Mouse (Mus musculus): ENCODE results near the gene Idh2.

DNA sequence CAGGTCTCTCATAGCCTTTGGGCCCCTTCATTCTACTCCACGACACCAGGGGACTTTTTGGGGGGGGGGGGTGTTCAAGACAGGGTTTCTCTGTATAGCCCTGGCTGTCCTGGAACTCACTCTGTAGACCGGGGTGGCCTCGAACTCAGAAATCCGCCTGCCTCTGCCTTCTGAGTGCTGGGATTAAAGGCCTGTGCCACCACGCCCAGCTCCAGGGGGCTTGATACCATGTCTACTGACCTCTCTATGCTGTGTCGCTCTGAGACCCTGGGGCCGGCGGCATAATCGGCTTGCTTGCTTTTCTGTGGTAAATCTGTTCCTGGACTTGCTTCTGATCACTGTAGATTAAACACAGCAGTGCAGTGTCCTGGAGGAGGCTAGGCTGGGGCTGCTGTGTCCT is 44.0 kb downstream of the Idh2 start:
- TF ChIP-seq CTCF (IDR thresholded peaks at IDR 0.05; ENCODE audit: low read depth) (no peak), EP300 (IDR thresholded peaks at IDR 0.05; ENCODE audit: low read depth) (no peak)
